Mouse (Mus musculus) erythroid progenitor cell, adult 5-6 weeks (primary cell): Measurements from ENCODE around the gene Rab3ip. TPM values are rescaled to one million over a fixed set of nuclear protein-coding genes. Genes with fewer than 3 reads are reported as not detected.

ENCODE experiments used
- ATAC-seq: replicated peaks from 2 replicates; pipeline ENCODE4 v1.8.0; 2016; ENCODE audit warnings: moderate number of reproducible peaks, mild to moderate bottlenecking, moderate TSS enrichment, inconsistent platforms; ENCODE audit not compliant: poor library complexity, low FRiP score, severe bottlenecking
- total RNA-seq, 2 experiments: library from RNA; stranded (forward) in 1 of 2; stranded (reverse) in 1 of 2; fragments of 150-400 nt in 1 of 2; fragments of 186-747, 209-891 nt in 1 of 2; gene quantifications; 2 replicates each; pipeline versions ENCODE4 v1.2.3 to v1.2.4; 2015 to 2017; ENCODE audit warnings: low replicate concordance in 2 of 2

Gene Rab3ip
- total RNA-seq, 2 experiments from 2014 or later = 4.6 to 14.8 TPM

- ATAC-seq = no peak
Observed at GRCm38 (mm10) chr10:116923651-116924495, 26.7 kb downstream of the Rab3ip start.

- no peak for ATAC-seq
Observed at GRCm38 (mm10) chr10:116922161-116922560, 28.4 kb downstream of the Rab3ip start.

- no peak for ATAC-seq
Observed at GRCm38 (mm10) chr10:116921416-116921815, 29.2 kb downstream of the Rab3ip start.

- no peak for ATAC-seq
Observed at GRCm38 (mm10) chr10:116920641-116921040, 29.9 kb downstream of the Rab3ip start.

GRCm38 (mm10) chr10:116919368-116920317, 30.9 kb downstream of the Rab3ip start:
- no peak for ATAC-seq

GRCm38 (mm10) chr10:116916581-116916980, 34.0 kb downstream of the Rab3ip start:
- ATAC-seq = no peak

GRCm38 (mm10) chr10:116915286-116915685, 35.3 kb downstream of the Rab3ip start:
- no peak for ATAC-seq

- no peak for ATAC-seq
Observed at GRCm38 (mm10) chr10:116914586-116914985, 36.0 kb downstream of the Rab3ip start.

- no peak for ATAC-seq
Observed at GRCm38 (mm10) chr10:116913647-116914273, 36.8 kb downstream of the Rab3ip start.

GRCm38 (mm10) chr10:116912850-116913249, 37.7 kb downstream of the Rab3ip start:
- no peak for ATAC-seq

GRCm38 (mm10) chr10:116908901-116909642, 41.5 kb downstream of the Rab3ip start:
- peak; percentile 84 for ATAC-seq

GRCm38 (mm10) chr10:116906794-116907193, 43.8 kb downstream of the Rab3ip start:
- no peak for ATAC-seq

- no peak for ATAC-seq
Observed at GRCm38 (mm10) chr10:116904503-116904908, 46.1 kb downstream of the Rab3ip start.

- no peak for ATAC-seq
Observed at GRCm38 (mm10) chr10:116896336-116897177, 54.0 kb downstream of the Rab3ip start, which contains the start of gene Myrfl. Myrfl (minus strand) TSS chr10:116896919.

- ATAC-seq = no peak
Observed at GRCm38 (mm10) chr10:116895108-116895833, 55.3 kb downstream of the Rab3ip start.

GRCm38 (mm10) chr10:116894540-116894939, 56.0 kb downstream of the Rab3ip start:
- no peak for ATAC-seq

- no peak for ATAC-seq
Observed at GRCm38 (mm10) chr10:116893753-116894152, 56.8 kb downstream of the Rab3ip start.

GRCm38 (mm10) chr10:116890587-116890986, 60.0 kb downstream of the Rab3ip start:
- ATAC-seq = no peak
